Mouse (Mus musculus): ENCODE results near the gene Tbx6. TPM values are rescaled to one million over a fixed set of nuclear protein-coding genes. Genes with fewer than 3 reads are reported as not detected.

Gene Tbx6
- polyA plus RNA-seq, 1 experiment from 2014 or later, result 0.08 TPM

- no peaks in the 10 kb centered on the region for H3K4me1 ChIP-seq (replicated peaks; ENCODE audit: control insufficient read depth, insufficient read depth)
- H3K4me3 ChIP-seq (ENCODE audit: low read depth, low read length), result no peak overlapping the region
- ATAC-seq (ENCODE audit: low FRiP score, low TSS enrichment) (no peak), DNase-seq (ENCODE audit: low spot score) (no peak)
- H3K27ac ChIP-seq (replicated peaks), result no peak overlapping the region
- H3K4me2 ChIP-seq (replicated peaks; ENCODE audit: low read depth), result no peak overlapping the region
- no peak overlapping the region for H3K9ac ChIP-seq (ENCODE audit: low read length)
- no peaks in the 10 kb centered on the region for H3K9me3 ChIP-seq (ENCODE audit: control insufficient read depth, low read length)
- TF ChIP-seq EP300 (optimal IDR thresholded peaks at IDR 0.05) (no peak), CTCF (IDR thresholded peaks at IDR 0.05; ENCODE audit: low read depth) (no peak)
- WGBS, result 14% methylated on average over 10 of the region's 10 CpGs
- H3K27me3 ChIP-seq (ENCODE audit: control insufficient read depth, insufficient read depth, low read length), result peaks cover 2% of the 10 kb centered on the region; the same call in 1 of the 2 replicates
- H3K36me3 ChIP-seq (ENCODE audit: control insufficient read depth, insufficient read depth, low read length), result no peaks in the 10 kb centered on the region
Observed at GRCm38 (mm10) chr7:126823940-126824339, 42.7 kb downstream of the Tbx6 start.

GRCm38 (mm10) chr7:126825403-126825802 lies 44.1 kb downstream of the Tbx6 start:
- TF ChIP-seq CTCF (IDR thresholded peaks at IDR 0.05; ENCODE audit: low read depth) (no peak), EP300 (optimal IDR thresholded peaks at IDR 0.05) (no peak)
- ATAC-seq (ENCODE audit: low FRiP score, low TSS enrichment) (no peak), DNase-seq (ENCODE audit: low spot score) (peak; percentile 48)
- Histone ChIP-seq H3K27ac (replicated peaks) (no peak overlapping the region), H3K4me1 (replicated peaks; ENCODE audit: control insufficient read depth, insufficient read depth) (no peaks in the 10 kb centered on the region), H3K36me3 (ENCODE audit: control insufficient read depth, insufficient read depth, low read length) (no peaks in the 10 kb centered on the region), H3K4me2 (replicated peaks; ENCODE audit: low read depth) (no peak overlapping the region), H3K9me3 (ENCODE audit: control insufficient read depth, low read length) (no peaks in the 10 kb centered on the region), H3K4me3 (ENCODE audit: low read depth, low read length) (no peak overlapping the region), H3K9ac (ENCODE audit: low read length) (no peak overlapping the region), H3K27me3 (ENCODE audit: control insufficient read depth, insufficient read depth, low read length) (peaks cover 2% of the 10 kb centered on the region; the same call in 1 of the 2 replicates)
- 18% methylated on average over 8 of the region's 8 CpGs for WGBS

- Histone ChIP-seq H3K36me3 (ENCODE audit: control insufficient read depth, insufficient read depth, low read length) (no peaks in the 10 kb centered on the region), H3K4me3 (ENCODE audit: low read depth, low read length) (no peak overlapping the region), H3K9me3 (ENCODE audit: control insufficient read depth, low read length) (no peaks in the 10 kb centered on the region), H3K27ac (replicated peaks) (no peak overlapping the region), H3K9ac (ENCODE audit: low read length) (no peak overlapping the region), H3K4me2 (replicated peaks; ENCODE audit: low read depth) (no peak overlapping the region), H3K4me1 (replicated peaks; ENCODE audit: control insufficient read depth, insufficient read depth) (no peaks in the 10 kb centered on the region), H3K27me3 (ENCODE audit: control insufficient read depth, insufficient read depth, low read length) (peaks cover 2% of the 10 kb centered on the region; the same call in 1 of the 2 replicates)
- TF ChIP-seq EP300 (optimal IDR thresholded peaks at IDR 0.05) (no peak), CTCF (IDR thresholded peaks at IDR 0.05; ENCODE audit: low read depth) (no peak)
- WGBS, result 63% methylated on average over 5 of the region's 5 CpGs
- DNase-seq (ENCODE audit: low spot score) (no peak), ATAC-seq (ENCODE audit: low FRiP score, low TSS enrichment) (no peak)
Observed at GRCm38 (mm10) chr7:126825952-126826351, 44.7 kb downstream of the Tbx6 start.

GRCm38 (mm10) chr7:126831539-126831938 lies 50.3 kb downstream of the Tbx6 start, which contains the start of gene 4930451I11Rik:
TSS of gene 4930451I11Rik (minus strand) at chr7:126831639.
- no peak for TF ChIP-seq CTCF (IDR thresholded peaks at IDR 0.05; ENCODE audit: low read depth)
- no peak for TF ChIP-seq EP300 (optimal IDR thresholded peaks at IDR 0.05)
- ATAC-seq (ENCODE audit: low FRiP score, low TSS enrichment) (no peak), DNase-seq (ENCODE audit: low spot score) (no peak)
- H3K9me3 ChIP-seq (ENCODE audit: control insufficient read depth, low read length), result no peaks in the 10 kb centered on the region
- no peak within 1 kb of the TSS for H3K27ac ChIP-seq (replicated peaks)
- H3K9ac ChIP-seq (ENCODE audit: low read length), result no peak within 1 kb of the TSS
- H3K36me3 ChIP-seq (ENCODE audit: control insufficient read depth, insufficient read depth, low read length), result no peaks in the 10 kb centered on the region
- WGBS, result 47% methylated on average over 5 of the region's 5 CpGs
- H3K4me2 ChIP-seq (replicated peaks; ENCODE audit: low read depth), result peak within 1 kb of the TSS; percentile 35
- H3K4me1 ChIP-seq (replicated peaks; ENCODE audit: control insufficient read depth, insufficient read depth), result no peaks in the 10 kb centered on the region
- H3K4me3 ChIP-seq (ENCODE audit: low read depth, low read length), result no peak within 1 kb of the TSS
- no peaks in the 10 kb centered on the region for H3K27me3 ChIP-seq (ENCODE audit: control insufficient read depth, insufficient read depth, low read length)

GRCm38 (mm10) chr7:126832036-126832598 lies 50.8 kb downstream of the Tbx6 start:
- no peak overlapping the region for H3K9ac ChIP-seq (ENCODE audit: low read length)
- H3K27ac ChIP-seq (replicated peaks), result no peak overlapping the region

GRCm38 (mm10) chr7:126833294-126833693 lies 52.0 kb downstream of the Tbx6 start:
- Histone ChIP-seq H3K27me3 (ENCODE audit: control insufficient read depth, insufficient read depth, low read length) (no peaks in the 10 kb centered on the region), H3K4me3 (ENCODE audit: low read depth, low read length) (no peak overlapping the region), H3K36me3 (ENCODE audit: control insufficient read depth, insufficient read depth, low read length) (no peaks in the 10 kb centered on the region), H3K27ac (replicated peaks) (no peak overlapping the region), H3K9me3 (ENCODE audit: control insufficient read depth, low read length) (no peaks in the 10 kb centered on the region), H3K9ac (ENCODE audit: low read length) (no peak overlapping the region), H3K4me2 (replicated peaks; ENCODE audit: low read depth) (no peak overlapping the region), H3K4me1 (replicated peaks; ENCODE audit: control insufficient read depth, insufficient read depth) (no peaks in the 10 kb centered on the region)
- DNase-seq (ENCODE audit: low spot score) (no peak), ATAC-seq (ENCODE audit: low FRiP score, low TSS enrichment) (no peak)
- TF ChIP-seq EP300 (optimal IDR thresholded peaks at IDR 0.05) (no peak), CTCF (IDR thresholded peaks at IDR 0.05; ENCODE audit: low read depth) (no peak)
- WGBS, result 94% methylated on average over 1 of the region's 1 CpGs

More at GRCm38 (mm10) chr7:126832036-126832598, 50.8 kb downstream of the Tbx6 start:
- peak overlapping the region; percentile 35 for H3K4me2 ChIP-seq (replicated peaks; ENCODE audit: low read depth)
- no peaks in the 10 kb centered on the region for H3K9me3 ChIP-seq (ENCODE audit: control insufficient read depth, low read length)
- H3K36me3 ChIP-seq (ENCODE audit: control insufficient read depth, insufficient read depth, low read length), result no peaks in the 10 kb centered on the region
- H3K27me3 ChIP-seq (ENCODE audit: control insufficient read depth, insufficient read depth, low read length), result no peaks in the 10 kb centered on the region
- H3K4me1 ChIP-seq (replicated peaks; ENCODE audit: control insufficient read depth, insufficient read depth), result no peaks in the 10 kb centered on the region
- TF ChIP-seq EP300 (optimal IDR thresholded peaks at IDR 0.05) (no peak), CTCF (IDR thresholded peaks at IDR 0.05; ENCODE audit: low read depth) (peak; percentile 88)
- ATAC-seq (ENCODE audit: low FRiP score, low TSS enrichment) (peak; percentile 72), DNase-seq (ENCODE audit: low spot score) (peak; percentile 82)
- WGBS, result 1% methylated on average over 21 of the region's 21 CpGs
- H3K4me3 ChIP-seq (ENCODE audit: low read depth, low read length), result no peak overlapping the region

Other genes with a start within 250 kb of the Tbx6 start
- gene Eif3c, start 215.1 kb upstream of the Tbx6 start, polyA plus RNA-seq (2015; fragmentation: Nextera tagmentation; extraction: Ambion mirVana), result 150 and 163 TPM in 2 replicates
- 0.46 and 0.56 TPM in 2 replicates for gene Apobr, start 196.5 kb upstream of the Tbx6 start, polyA plus RNA-seq (2015; fragmentation: Nextera tagmentation; extraction: Ambion mirVana)
- gene Cln3, start 195.7 kb upstream of the Tbx6 start, polyA plus RNA-seq (2015; fragmentation: Nextera tagmentation; extraction: Ambion mirVana), result 17.2 and 17.7 TPM in 2 replicates
- 0.10 and 0.13 TPM in 2 replicates for gene Il27, start 186.5 kb upstream of the Tbx6 start, polyA plus RNA-seq (2015; fragmentation: Nextera tagmentation; extraction: Ambion mirVana)
- 140 and 182 TPM in 2 replicates for gene Nupr1, start 150.6 kb upstream of the Tbx6 start, polyA plus RNA-seq (2015; fragmentation: Nextera tagmentation; extraction: Ambion mirVana)
- gene Sgf29, start 132.2 kb upstream of the Tbx6 start, polyA plus RNA-seq (2015; fragmentation: Nextera tagmentation; extraction: Ambion mirVana), result 28.6 and 28.9 TPM in 2 replicates
- gene Sult1a1, start 105.1 kb upstream of the Tbx6 start, polyA plus RNA-seq (2015; fragmentation: Nextera tagmentation; extraction: Ambion mirVana), result 10.9 and 12.4 TPM in 2 replicates
- 92.3 and 93.4 TPM in 2 replicates for gene Bola2, start 86.1 kb upstream of the Tbx6 start, polyA plus RNA-seq (2015; fragmentation: Nextera tagmentation; extraction: Ambion mirVana)
- gene Slx1b, start 85.7 kb upstream of the Tbx6 start, polyA plus RNA-seq (2015; fragmentation: Nextera tagmentation; extraction: Ambion mirVana), result 6.1 and 6.2 TPM in 2 replicates
- gene Coro1a, start 73.7 kb upstream of the Tbx6 start, polyA plus RNA-seq (2015; fragmentation: Nextera tagmentation; extraction: Ambion mirVana), result 15.7 and 16.9 TPM in 2 replicates
- 114 and 116 TPM in 2 replicates for gene Mapk3, start 21.9 kb upstream of the Tbx6 start, polyA plus RNA-seq (2015; fragmentation: Nextera tagmentation; extraction: Ambion mirVana)
- 51.3 and 53.1 TPM in 2 replicates for gene Gdpd3, start 15.1 kb upstream of the Tbx6 start, polyA plus RNA-seq (2015; fragmentation: Nextera tagmentation; extraction: Ambion mirVana)
- 86.0 and 102 TPM in 2 replicates for gene Ypel3, start 4.5 kb upstream of the Tbx6 start, polyA plus RNA-seq (2015; fragmentation: Nextera tagmentation; extraction: Ambion mirVana)
- 118 and 122 TPM in 2 replicates for gene Ppp4c, start 11.0 kb downstream of the Tbx6 start, polyA plus RNA-seq (2015; fragmentation: Nextera tagmentation; extraction: Ambion mirVana)
- 0.57 and 0.59 TPM in 2 replicates for gene Fam57b, start 16.2 kb downstream of the Tbx6 start, polyA plus RNA-seq (2015; fragmentation: Nextera tagmentation; extraction: Ambion mirVana)
- not detected in 2 replicates for gene 4930451I11Rik, start 50.2 kb downstream of the Tbx6 start, polyA plus RNA-seq (2015; fragmentation: Nextera tagmentation; extraction: Ambion mirVana)
- gene Doc2a, start 65.9 kb downstream of the Tbx6 start, polyA plus RNA-seq (2015; fragmentation: Nextera tagmentation; extraction: Ambion mirVana), result 0.15 and 0.41 TPM in 2 replicates
- gene Hirip3, start 80.5 kb downstream of the Tbx6 start, polyA plus RNA-seq (2015; fragmentation: Nextera tagmentation; extraction: Ambion mirVana), result 5.7 and 7.6 TPM in 2 replicates
- gene Ino80e, start 80.9 kb downstream of the Tbx6 start, polyA plus RNA-seq (2015; fragmentation: Nextera tagmentation; extraction: Ambion mirVana), result 31.0 and 34.4 TPM in 2 replicates
- 13.9 TPM in 2 replicates for gene Taok2, start 103.2 kb downstream of the Tbx6 start, polyA plus RNA-seq (2015; fragmentation: Nextera tagmentation; extraction: Ambion mirVana)
- gene Tmem219, start 141.4 kb downstream of the Tbx6 start, polyA plus RNA-seq (2015; fragmentation: Nextera tagmentation; extraction: Ambion mirVana), result 32.9 and 36.3 TPM in 2 replicates
- gene Kctd13, start 147.4 kb downstream of the Tbx6 start, polyA plus RNA-seq (2015; fragmentation: Nextera tagmentation; extraction: Ambion mirVana), result 9.7 and 10.2 TPM in 2 replicates
- 0.28 and 0.40 TPM in 2 replicates for gene Asphd1, start 168.1 kb downstream of the Tbx6 start, polyA plus RNA-seq (2015; fragmentation: Nextera tagmentation; extraction: Ambion mirVana)
- 1.5 and 1.6 TPM in 2 replicates for gene Sez6l2, start 169.1 kb downstream of the Tbx6 start, polyA plus RNA-seq (2015; fragmentation: Nextera tagmentation; extraction: Ambion mirVana)
- 79.3 and 80.4 TPM in 2 replicates for gene Cdipt, start 194.4 kb downstream of the Tbx6 start, polyA plus RNA-seq (2015; fragmentation: Nextera tagmentation; extraction: Ambion mirVana)
- 1.5 and 1.7 TPM in 2 replicates for gene Cdiptos, start 194.6 kb downstream of the Tbx6 start, polyA plus RNA-seq (2015; fragmentation: Nextera tagmentation; extraction: Ambion mirVana)
- 49.5 and 50.0 TPM in 2 replicates for gene Mvp, start 233.1 kb downstream of the Tbx6 start, polyA plus RNA-seq (2015; fragmentation: Nextera tagmentation; extraction: Ambion mirVana)
- gene Pagr1b, start 235.0 kb downstream of the Tbx6 start, polyA plus RNA-seq (2015; fragmentation: Nextera tagmentation; extraction: Ambion mirVana), result 0.42 TPM in 1 of 2 replicates, not detected in the other
- 8.7 and 25.1 TPM in 2 replicates for gene Pagr1a, start 235.9 kb downstream of the Tbx6 start, polyA plus RNA-seq (2015; fragmentation: Nextera tagmentation; extraction: Ambion mirVana)
- 12.0 and 27.5 TPM in 2 replicates for gene Gm42742, start 239.6 kb downstream of the Tbx6 start, polyA plus RNA-seq (2015; fragmentation: Nextera tagmentation; extraction: Ambion mirVana)
- 1.7 and 2.9 TPM in 2 replicates for gene Prrt2, start 239.7 kb downstream of the Tbx6 start, polyA plus RNA-seq (2015; fragmentation: Nextera tagmentation; extraction: Ambion mirVana)
- 21.3 and 25.5 TPM in 2 replicates for gene Maz, start 245.6 kb downstream of the Tbx6 start, polyA plus RNA-seq (2015; fragmentation: Nextera tagmentation; extraction: Ambion mirVana)